In the genomic region with DNA sequence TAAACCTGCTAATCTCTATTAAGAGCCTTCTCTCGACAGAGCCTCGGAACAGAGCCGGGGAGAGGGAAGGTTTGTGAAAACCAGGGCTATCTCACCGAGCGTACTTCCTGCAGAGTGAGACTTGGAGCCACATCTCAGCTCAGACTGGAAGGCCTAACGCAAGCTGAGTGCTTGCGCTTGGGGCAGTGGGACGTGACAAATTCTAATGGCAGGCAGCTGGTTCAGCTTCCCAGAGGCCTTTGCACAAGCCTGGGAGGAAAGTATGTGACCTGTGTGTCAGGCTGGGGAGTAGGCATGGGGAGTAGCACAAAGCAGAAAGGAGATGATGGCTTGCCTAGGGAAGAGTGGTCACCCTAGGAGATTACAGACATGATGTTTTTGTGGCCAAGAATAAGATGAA, we compare ENCODE assay signal across 14 mouse cellular contexts.
"Had no signal": no experiment of that assay in that cellular context is flagged by ENCODE, and none has a peak within 500 bp of the region (broad histone marks: within the 10 kb centered on the region; RNA-seq: fewer than 3 reads in every experiment).

No protein-coding gene starts in this region.

- H3K4me1 ChIP-seq: limb, embryonic 15.5 days; liver, embryonic 12.5 days had no signal

- H3K4me3 ChIP-seq: limb, embryonic 15.5 days; liver, embryonic 12.5 days; midbrain, embryonic 10.5 days; myocyte; neural tube, embryonic 15.5 days had no signal

- DNase-seq: layer of hippocampus, adult 9-11 months; layer of hippocampus, postnatal 36 days; lung, embryonic 14.5 days; lung, postnatal 10 days; lung, postnatal 4 days; right cerebral cortex, postnatal 25 days; thymus, postnatal 4 days had no signal

- H3K9me3 ChIP-seq: limb, embryonic 15.5 days; liver, embryonic 12.5 days; midbrain, embryonic 10.5 days; neural tube, embryonic 15.5 days had no signal

- H3K36me3 ChIP-seq: limb, embryonic 15.5 days; liver, embryonic 12.5 days; midbrain, embryonic 10.5 days; neural tube, embryonic 15.5 days had no signal

- H3K9ac ChIP-seq: limb, embryonic 15.5 days; liver, embryonic 12.5 days; lung, embryonic 14.5 days; neural tube, embryonic 15.5 days had no signal

- ATAC-seq: intestine, embryonic 16.5 days; liver, embryonic 12.5 days had no signal

- H3K4me2 ChIP-seq: limb, embryonic 15.5 days; liver, embryonic 12.5 days; lung, embryonic 14.5 days; neural tube, embryonic 15.5 days had no signal

- H3K27ac ChIP-seq: kidney, postnatal 0 days; limb, embryonic 15.5 days; liver, embryonic 12.5 days; midbrain, embryonic 10.5 days; neural tube, embryonic 15.5 days had no signal

- H3K27me3 ChIP-seq: limb, embryonic 15.5 days; liver, embryonic 12.5 days; neural tube, embryonic 15.5 days had no signal
